Mouse (Mus musculus): ENCODE measurements around the gene Ybey. TPM values are rescaled to one million over a fixed set of nuclear protein-coding genes. Genes with fewer than 3 reads are reported as not detected.

The Ybey gene
- 0.65 and 2.1 TPM in 2 replicates for polyA plus RNA-seq (2012; rRNA removed)

DNA sequence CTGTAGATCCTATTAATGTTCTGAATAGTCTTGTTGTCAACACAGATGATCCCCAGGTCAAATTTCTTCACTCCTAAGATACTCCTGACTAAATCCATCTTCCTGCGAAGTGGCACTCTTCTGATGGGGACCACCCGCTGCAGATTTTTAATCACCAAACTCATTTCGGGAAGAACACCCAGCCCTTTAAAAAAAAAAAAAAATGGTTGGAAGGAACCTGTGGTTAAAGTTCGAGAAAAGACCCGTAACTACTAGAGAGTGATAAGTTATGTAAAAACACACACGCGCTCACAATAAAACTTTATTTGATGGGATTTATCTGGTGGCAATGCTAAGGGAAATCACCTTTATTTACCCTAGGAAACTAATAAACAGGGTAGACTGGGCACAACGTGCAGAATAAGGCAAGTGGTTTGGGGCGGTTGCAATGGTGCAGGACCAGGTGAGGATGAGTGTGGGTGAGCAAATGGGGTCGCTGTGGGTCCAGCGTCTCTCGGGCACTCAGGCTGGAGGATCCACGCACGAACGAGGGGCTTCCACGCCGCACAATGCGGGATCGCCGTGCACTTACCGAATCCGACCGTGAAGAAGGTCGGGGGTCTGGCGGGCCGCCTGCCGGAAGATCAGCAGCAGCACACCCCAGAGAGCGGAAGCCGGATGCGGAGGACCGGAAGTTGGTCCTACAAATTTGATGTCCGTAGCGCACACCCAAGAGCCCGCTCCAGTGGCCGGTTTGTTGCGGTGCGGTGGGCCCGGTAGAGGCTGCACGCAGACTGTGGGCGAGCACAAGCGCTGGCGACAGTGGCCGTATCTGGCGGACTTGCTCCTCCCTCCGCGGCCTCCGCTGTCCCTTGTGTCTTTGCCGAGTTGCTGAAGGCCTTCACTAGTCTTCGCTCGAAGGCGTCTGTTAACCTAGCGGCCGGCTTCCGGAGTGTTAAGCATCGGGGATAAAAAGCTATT, at the start of gene Ybey, which contains the start of gene Mcm3ap:
Ybey (minus strand) TSS at position 912 of the 960 bp plus-strand sequence.
Mcm3ap (plus strand) TSS at position 725 of the 960 bp plus-strand sequence.
- WGBS = under 1% methylated on average over 55 of the region's 55 CpGs
- Histone ChIP-seq H3K27me3 (ENCODE audit: control insufficient read depth, insufficient read depth, low read length) (no peaks in the 10 kb centered on the region), H3K36me3 (ENCODE audit: control insufficient read depth, insufficient read depth, low read length) (peaks cover 24% of the 10 kb centered on the region), H3K4me1 (ENCODE audit: control insufficient read depth, insufficient read depth, insufficient read length, low read length) (no peaks in the 10 kb centered on the region), H3K4me3 (ENCODE audit: low read depth, low read length) (peak within 1 kb of the TSS; percentile 91), H3K27ac (ENCODE audit: insufficient read depth, low read depth, low read length) (peak within 1 kb of the TSS; percentile 63)
- TF ChIP-seq CTCF (IDR thresholded peaks at IDR 0.05; ENCODE audit: extremely low read depth, insufficient read length, insufficient replicate concordance, low read depth, low read length) (peak; percentile 60), POLR2A (IDR thresholded peaks at IDR 0.05; ENCODE audit: low read depth, low read length) (peak; percentile 72)

DNA sequence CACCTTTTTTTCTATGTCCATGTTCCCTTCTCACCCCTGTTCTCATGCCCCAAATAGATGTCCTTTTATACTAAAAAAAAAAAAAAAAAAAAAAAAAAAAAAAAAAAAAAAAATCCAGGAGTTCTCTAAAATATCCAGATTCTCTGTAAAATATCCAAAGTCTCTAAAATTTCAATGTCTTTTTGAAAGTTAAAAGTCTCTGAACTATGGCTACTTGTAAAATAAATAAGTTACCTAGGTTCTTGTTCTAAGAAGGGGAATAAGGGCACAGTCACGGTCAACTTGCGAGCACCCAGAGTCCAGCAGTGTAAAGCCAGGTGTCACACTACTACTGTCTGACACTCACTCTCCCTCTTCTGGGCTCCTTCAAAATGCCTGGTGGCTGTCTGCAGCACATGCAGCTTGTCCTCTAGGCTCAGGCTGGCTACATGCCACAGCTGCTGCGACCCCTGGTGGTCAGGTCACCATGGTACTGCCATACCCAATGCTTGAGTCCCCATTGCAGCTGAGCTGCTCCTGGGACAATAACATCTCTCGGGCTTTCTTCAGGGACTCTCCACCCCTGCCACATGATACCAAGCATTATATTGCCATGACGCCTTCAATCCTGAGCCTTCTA, 44.2 kb upstream of the Ybey start:
- H3K27ac ChIP-seq (ENCODE audit: insufficient read depth, low read depth, low read length) = no peak overlapping the region
- 63% methylated on average over 5 of the region's 5 CpGs for WGBS
- H3K36me3 ChIP-seq (ENCODE audit: control insufficient read depth, insufficient read depth, low read length) = peaks cover 24% of the 10 kb centered on the region
- H3K4me3 ChIP-seq (ENCODE audit: low read depth, low read length) = no peak overlapping the region
- H3K27me3 ChIP-seq (ENCODE audit: control insufficient read depth, insufficient read depth, low read length) = no peaks in the 10 kb centered on the region
- no peaks in the 10 kb centered on the region for H3K4me1 ChIP-seq (ENCODE audit: control insufficient read depth, insufficient read depth, insufficient read length, low read length)
- TF ChIP-seq CTCF (IDR thresholded peaks at IDR 0.05; ENCODE audit: extremely low read depth, insufficient read length, insufficient replicate concordance, low read depth, low read length) = peak; percentile 70; the same call in 1 of the 2 replicates
- TF ChIP-seq POLR2A (IDR thresholded peaks at IDR 0.05; ENCODE audit: low read depth, low read length) = no peak

DNA sequence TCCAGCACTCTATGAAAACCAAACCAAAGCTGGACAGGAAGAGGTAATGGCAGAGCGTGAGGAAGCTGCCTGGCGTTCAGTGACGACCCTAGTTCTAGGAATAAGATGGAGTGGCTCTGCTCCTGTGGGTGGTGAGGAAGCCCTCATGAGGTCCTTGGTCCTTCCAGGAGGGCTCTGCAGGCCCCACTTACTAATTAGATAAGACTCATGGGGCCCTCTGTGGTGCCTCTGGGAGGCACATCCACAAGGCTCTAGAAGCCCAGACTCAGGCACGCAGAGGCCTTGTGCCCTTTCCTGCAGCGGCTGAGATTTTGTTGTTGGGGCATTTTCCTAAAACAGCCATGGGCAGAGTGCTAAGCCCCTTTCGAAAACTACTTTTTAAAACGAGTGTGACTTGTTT, 37.0 kb upstream of the Ybey start:
- TF ChIP-seq CTCF (IDR thresholded peaks at IDR 0.05; ENCODE audit: extremely low read depth, insufficient read length, insufficient replicate concordance, low read depth, low read length) (no peak), POLR2A (IDR thresholded peaks at IDR 0.05; ENCODE audit: low read depth, low read length) (no peak)
- 92% methylated on average over 7 of the region's 7 CpGs for WGBS
- H3K36me3 ChIP-seq (ENCODE audit: control insufficient read depth, insufficient read depth, low read length) = peaks cover 58% of the 10 kb centered on the region

DNA sequence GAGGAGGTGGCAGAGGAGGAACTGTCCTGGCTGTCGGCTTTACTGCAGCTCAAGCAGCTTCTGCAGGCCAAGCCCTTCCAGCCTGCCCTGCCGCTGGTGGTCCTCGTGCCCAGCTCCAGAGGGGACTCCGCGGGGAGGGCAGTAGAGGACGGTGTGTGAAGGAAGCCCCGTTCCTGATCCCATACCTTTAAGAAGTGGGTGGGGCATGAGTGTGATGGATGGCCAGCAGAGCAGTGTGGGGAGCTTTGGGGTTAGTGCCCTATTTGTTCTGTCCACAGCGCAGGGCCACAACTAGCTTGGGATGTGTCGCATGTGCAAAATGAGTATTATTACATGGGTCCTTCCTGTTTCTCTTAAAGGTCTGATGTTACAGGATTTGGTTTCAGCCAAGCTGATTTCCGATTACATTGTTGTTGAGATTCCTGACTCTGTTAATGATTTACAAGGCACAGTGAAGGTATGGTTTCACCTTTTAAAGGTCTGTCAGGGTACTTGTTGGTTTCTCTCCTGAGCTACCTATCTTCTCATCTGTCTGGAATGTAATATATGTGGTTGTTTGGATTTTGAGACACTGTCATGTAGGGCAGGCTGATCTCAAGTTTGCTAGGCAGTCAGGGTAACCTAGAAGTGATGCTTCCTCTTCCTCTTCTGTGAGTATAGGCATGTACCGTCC, 35.5 kb upstream of the Ybey start:
- peaks cover 64% of the 10 kb centered on the region for H3K36me3 ChIP-seq (ENCODE audit: control insufficient read depth, insufficient read depth, low read length)
- H3K27ac ChIP-seq (ENCODE audit: insufficient read depth, low read depth, low read length) = no peak overlapping the region
- no peak overlapping the region for H3K4me3 ChIP-seq (ENCODE audit: low read depth, low read length)
- no peaks in the 10 kb centered on the region for H3K27me3 ChIP-seq (ENCODE audit: control insufficient read depth, insufficient read depth, low read length)
- TF ChIP-seq POLR2A (IDR thresholded peaks at IDR 0.05; ENCODE audit: low read depth, low read length) = no peak
- no peak for TF ChIP-seq CTCF (IDR thresholded peaks at IDR 0.05; ENCODE audit: extremely low read depth, insufficient read length, insufficient replicate concordance, low read depth, low read length)
- WGBS = 56% methylated on average over 11 of the region's 11 CpGs
- H3K4me1 ChIP-seq (ENCODE audit: control insufficient read depth, insufficient read depth, insufficient read length, low read length) = peaks cover 2% of the 10 kb centered on the region; the same call in 1 of the 2 replicates

More for the DNA sequence above, 37.0 kb upstream of the Ybey start:
- Histone ChIP-seq H3K4me3 (ENCODE audit: low read depth, low read length) (no peak overlapping the region), H3K4me1 (ENCODE audit: control insufficient read depth, insufficient read depth, insufficient read length, low read length) (peaks cover 2% of the 10 kb centered on the region; the same call in 1 of the 2 replicates), H3K27ac (ENCODE audit: insufficient read depth, low read depth, low read length) (no peak overlapping the region), H3K27me3 (ENCODE audit: control insufficient read depth, insufficient read depth, low read length) (no peaks in the 10 kb centered on the region)

DNA sequence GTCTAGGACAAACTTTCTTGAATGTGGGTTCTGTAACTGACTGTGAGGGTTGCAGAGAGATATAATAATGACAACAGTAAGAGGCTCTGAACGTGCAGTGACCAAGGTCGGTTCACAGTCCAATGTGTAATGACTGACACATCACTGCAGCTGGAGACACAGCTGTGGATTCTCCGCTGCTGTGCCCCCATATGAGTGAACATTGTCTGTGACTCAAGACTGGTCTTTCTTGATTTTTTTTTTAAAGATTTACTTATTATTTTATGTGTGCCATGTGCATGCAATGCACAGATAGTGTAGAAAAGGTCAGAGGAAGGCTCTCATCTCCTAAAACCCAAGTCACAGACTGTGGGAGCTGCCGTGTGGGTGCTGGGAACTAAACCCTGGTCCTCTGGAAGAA, 28.6 kb upstream of the Ybey start:
- TF ChIP-seq POLR2A (IDR thresholded peaks at IDR 0.05; ENCODE audit: low read depth, low read length) (no peak), CTCF (IDR thresholded peaks at IDR 0.05; ENCODE audit: extremely low read depth, insufficient read length, insufficient replicate concordance, low read depth, low read length) (no peak)
- H3K36me3 ChIP-seq (ENCODE audit: control insufficient read depth, insufficient read depth, low read length) = peaks cover 61% of the 10 kb centered on the region

DNA sequence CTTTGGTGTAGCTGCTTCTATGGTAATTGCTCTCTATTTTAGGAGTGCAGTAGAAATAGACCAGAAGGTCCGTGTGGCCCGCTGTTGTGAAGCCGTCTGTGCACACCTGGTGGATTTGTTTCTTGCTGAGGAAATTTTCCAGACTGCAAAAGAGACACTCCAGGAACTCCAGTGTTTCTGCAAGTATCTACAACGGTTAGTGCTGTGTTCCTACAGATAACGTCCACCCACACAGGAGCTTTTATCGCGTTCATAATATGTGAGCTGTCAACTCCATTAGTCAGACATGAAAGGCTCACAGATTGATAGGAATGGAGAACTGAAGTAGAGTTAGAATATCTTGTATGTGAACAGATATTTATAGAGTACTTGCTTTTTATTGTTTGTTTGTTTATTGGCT, 27.5 kb upstream of the Ybey start:
- H3K4me1 ChIP-seq (ENCODE audit: control insufficient read depth, insufficient read depth, insufficient read length, low read length) = no peaks in the 10 kb centered on the region
- TF ChIP-seq CTCF (IDR thresholded peaks at IDR 0.05; ENCODE audit: extremely low read depth, insufficient read length, insufficient replicate concordance, low read depth, low read length) (no peak), POLR2A (IDR thresholded peaks at IDR 0.05; ENCODE audit: low read depth, low read length) (no peak)
- H3K27me3 ChIP-seq (ENCODE audit: control insufficient read depth, insufficient read depth, low read length) = no peaks in the 10 kb centered on the region
- 93% methylated on average over 7 of the region's 7 CpGs for WGBS
- H3K4me3 ChIP-seq (ENCODE audit: low read depth, low read length) = no peak overlapping the region
- H3K36me3 ChIP-seq (ENCODE audit: control insufficient read depth, insufficient read depth, low read length) = peaks cover 57% of the 10 kb centered on the region
- H3K27ac ChIP-seq (ENCODE audit: insufficient read depth, low read depth, low read length) = no peak overlapping the region

More for the DNA sequence above, 28.6 kb upstream of the Ybey start:
- WGBS = 88% methylated on average over 4 of the region's 4 CpGs
- Histone ChIP-seq H3K27me3 (ENCODE audit: control insufficient read depth, insufficient read depth, low read length) (no peaks in the 10 kb centered on the region), H3K4me3 (ENCODE audit: low read depth, low read length) (no peak overlapping the region), H3K4me1 (ENCODE audit: control insufficient read depth, insufficient read depth, insufficient read length, low read length) (no peaks in the 10 kb centered on the region), H3K27ac (ENCODE audit: insufficient read depth, low read depth, low read length) (no peak overlapping the region)

Data from small intestine, adult 2 months (tissue).